Mouse (Mus musculus) megakaryocyte, embryonic 14.5 days (primary cell): ENCODE measurements at regions not wholly inside any gene's neighbourhood (a gene's known extent, or its start where the extent isn't known, plus 50 kb on each side); places are given as distances from the start of the nearest gene placed in this dataset.

Experiments used
- FLI1 ChIP-seq: IDR thresholded peaks from 2 replicates; pipeline ENCODE4 v1.6.1; 2012; ENCODE audit warnings: low read length, inconsistent platforms, mixed read lengths
- GATA1 ChIP-seq: IDR thresholded peaks from 3 replicates; pipeline ENCODE4 v1.6.1; 2012; ENCODE audit warnings: mixed read lengths, low read length, inconsistent platforms, borderline replicate concordance

DNA sequence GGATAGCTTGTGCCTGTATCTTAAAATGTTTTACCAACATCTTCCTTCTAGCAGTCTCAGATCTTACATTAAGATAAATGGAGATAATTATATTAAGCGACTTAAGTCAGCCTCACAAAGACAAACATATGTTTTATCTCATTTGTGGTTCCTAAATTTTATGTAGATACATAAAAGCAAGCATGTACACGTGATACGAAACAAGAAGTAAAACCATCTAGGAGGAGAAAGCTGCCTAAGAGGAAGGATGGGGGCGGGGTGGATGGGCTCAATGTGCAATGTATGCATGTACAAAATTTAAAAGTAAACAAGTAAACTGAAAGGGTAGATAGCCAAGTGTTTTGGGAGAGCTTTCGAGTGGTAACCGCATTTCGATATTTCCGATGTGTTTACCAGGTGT lies 51.5 kb upstream of the Cpeb2 start:
- TF ChIP-seq GATA1 (no peak), FLI1 (no peak)
